ENCODE assay signal across 9 mouse cellular contexts in genomic region chr10:41509160-41509559, GRCm38 (mm10). TPM values are rescaled to one million over a fixed set of nuclear protein-coding genes. Genes with fewer than 3 reads are reported as not detected.
A peak's percentile ranks its signal among the peaks of the same experiment; 100 is the strongest.
DNase-seq lines count a peak whose midpoint lies in the region; TF ChIP-seq lines count a peak whose summit lies in the region.
"Had no signal": no experiment of that assay in that cellular context is flagged by ENCODE, and none has a peak within 500 bp of the region (broad histone marks: within the 10 kb centered on the region; RNA-seq: fewer than 3 reads in every experiment).

No protein-coding gene starts in this region.

- no peaks in the 10 kb centered on the region for H3K36me3 ChIP-seq in heart, adult 2 months (ENCODE audit: control insufficient read depth, insufficient read depth, low read length)

- no peak for TF ChIP-seq POLR2A in heart, adult 2 months (IDR thresholded peaks at IDR 0.05; ENCODE audit: insufficient read depth, low read depth, low read length)

- no peak overlapping the region for H3K9ac ChIP-seq in heart, adult 2 months (ENCODE audit: low read depth, low read length)

- no peaks in the 10 kb centered on the region for H3K4me1 ChIP-seq in heart, adult 2 months (ENCODE audit: control insufficient read depth, insufficient read depth, low read length)

- no peaks in the 10 kb centered on the region for H3K27me3 ChIP-seq in heart, adult 2 months (ENCODE audit: control insufficient read depth, insufficient read depth, low read length)

- H3K79me2 ChIP-seq in heart, adult 2 months (replicated peaks; ENCODE audit: control insufficient read depth, insufficient read depth, low read length) = no peaks in the 10 kb centered on the region

- TF ChIP-seq CTCF in heart, adult 2 months (IDR thresholded peaks at IDR 0.05) = peak; percentile 69

- WGBS in heart, adult 2 months = 31% methylated on average over 2 of the region's 2 CpGs

- peak in 1 of 2 experiments; percentile 34 for DNase-seq in heart, adult 2 months
- DNase-seq in heart, adult 9 months (ENCODE audit: low spot score in 2 of 2) = no peak
- DNase-seq in thymus, postnatal 14 days = peak; percentile 49
- DNase-seq in thymus, postnatal 0 days (ENCODE audit: low spot score) = no peak
- peak; percentile 43 for DNase-seq in kidney, postnatal 10 days
- no peak for DNase-seq in urinary bladder, postnatal 10 days (ENCODE audit: low spot score)
- no peak for DNase-seq in cerebellum, adult 8-10 months
- no peak for DNase-seq in ovary, adult 18-20 months (ENCODE audit: low spot score)

- no peak overlapping the region for H3K27ac ChIP-seq in heart, adult 2 months

- intact Hi-C loops in heart, adult 2 months (cut with DNase I) = loop anchor here (2.0 to 10.0 kb wide), 3 partner anchors 74 to 507 kb away; no protein-coding TSS in a partner anchor

- TF ChIP-seq EP300 in heart, adult 2 months (IDR thresholded peaks at IDR 0.05; ENCODE audit: insufficient read depth, low read depth, low read length) = no peak

- H3K4me3 ChIP-seq in heart, adult 2 months = no peak overlapping the region
- H3K4me3 ChIP-seq: myocyte had no signal

RNA-seq across cellular contexts. Expression of gene Cd164, which starts 10.1 kb away (rescaled TPM):
- 100 to 1,000 TPM; 137 to 151 TPM for total RNA-seq in heart, adult 2 months (2021)
- 131 and 193 TPM in 2 replicates for polyA plus RNA-seq in heart, adult 2 months (2012; rRNA removed)
- 259 TPM in 2 replicates for polyA plus RNA-seq in thymus, postnatal 0 days (2015; fragmentation: Nextera tagmentation; extraction: Ambion mirVana)

RNA-seq across cellular contexts. Expression of gene Ppil6, which starts 18.9 kb away (rescaled TPM):
- 1 to 10 TPM in 1 of 2 experiments, under 1 TPM in 1; 0.84 to 1.7 TPM for total RNA-seq in heart, adult 2 months (2021)
- polyA plus RNA-seq in heart, adult 2 months (2012; rRNA removed) = 0.59 and 1.2 TPM in 2 replicates
- polyA plus RNA-seq in thymus, postnatal 0 days (2015; fragmentation: Nextera tagmentation; extraction: Ambion mirVana) = 1.2 and 1.4 TPM in 2 replicates

RNA-seq across cellular contexts. Expression of gene Smpd2, which starts 19.0 kb away (rescaled TPM):
- 10 to 100 TPM; 31.8 to 36.2 TPM for total RNA-seq in heart, adult 2 months (2021)
- polyA plus RNA-seq in heart, adult 2 months (2012; rRNA removed) = 60.2 and 60.8 TPM in 2 replicates
- 53.7 and 57.5 TPM in 2 replicates for polyA plus RNA-seq in thymus, postnatal 0 days (2015; fragmentation: Nextera tagmentation; extraction: Ambion mirVana)

RNA-seq across cellular contexts. Expression of gene Mical1, which starts 33.0 kb away (rescaled TPM):
- total RNA-seq in heart, adult 2 months (2021) = 10 to 100 TPM in 1 of 2 experiments, 1 to 10 TPM in 1; 9.6 to 11.0 TPM
- 18.5 and 20.3 TPM in 2 replicates for polyA plus RNA-seq in heart, adult 2 months (2012; rRNA removed)
- 72.9 and 82.9 TPM in 2 replicates for polyA plus RNA-seq in thymus, postnatal 0 days (2015; fragmentation: Nextera tagmentation; extraction: Ambion mirVana)

RNA-seq across cellular contexts. Expression of gene Zbtb24, which starts 59.0 kb away (rescaled TPM):
- 1 to 10 TPM; 6.9 to 7.9 TPM for total RNA-seq in heart, adult 2 months (2021)
- polyA plus RNA-seq in heart, adult 2 months (2012; rRNA removed) = 6.0 and 8.7 TPM in 2 replicates
- polyA plus RNA-seq in thymus, postnatal 0 days (2015; fragmentation: Nextera tagmentation; extraction: Ambion mirVana) = 23.3 and 23.8 TPM in 2 replicates

Comparison
In these comparisons a context has a peak if more than half of its experiments do, and no peak if none do; other contexts are left out.
1. DNase-seq: peak in thymus, postnatal 14 days (single experiment) and kidney, postnatal 10 days (single experiment); none in heart, adult 9 months (0 of 2), thymus, postnatal 0 days (single experiment), urinary bladder, postnatal 10 days (single experiment), cerebellum, adult 8-10 months (single experiment) and ovary, adult 18-20 months (single experiment).